Mouse (Mus musculus) cortical plate, adult 2 months (tissue): ENCODE data around the gene Pdgfb.

Experiments used
- CTCF ChIP-seq: fragments of 200-500 bp; IDR thresholded peaks from 2 replicates; pipeline ENCODE4 v1.5.1; 2011; ENCODE audit warnings: mild to moderate bottlenecking, control low read depth, low read length; ENCODE audit not compliant: insufficient read depth; ENCODE audit errors: extremely low read depth
- POLR2A ChIP-seq: fragments of 200-500 bp; IDR thresholded peaks from 2 replicates; pipeline ENCODE4 v1.6.1; 2011; ENCODE audit warnings: mild to moderate bottlenecking, low read length, control low read depth; ENCODE audit not compliant: insufficient read depth; ENCODE audit errors: extremely low read depth

DNA sequence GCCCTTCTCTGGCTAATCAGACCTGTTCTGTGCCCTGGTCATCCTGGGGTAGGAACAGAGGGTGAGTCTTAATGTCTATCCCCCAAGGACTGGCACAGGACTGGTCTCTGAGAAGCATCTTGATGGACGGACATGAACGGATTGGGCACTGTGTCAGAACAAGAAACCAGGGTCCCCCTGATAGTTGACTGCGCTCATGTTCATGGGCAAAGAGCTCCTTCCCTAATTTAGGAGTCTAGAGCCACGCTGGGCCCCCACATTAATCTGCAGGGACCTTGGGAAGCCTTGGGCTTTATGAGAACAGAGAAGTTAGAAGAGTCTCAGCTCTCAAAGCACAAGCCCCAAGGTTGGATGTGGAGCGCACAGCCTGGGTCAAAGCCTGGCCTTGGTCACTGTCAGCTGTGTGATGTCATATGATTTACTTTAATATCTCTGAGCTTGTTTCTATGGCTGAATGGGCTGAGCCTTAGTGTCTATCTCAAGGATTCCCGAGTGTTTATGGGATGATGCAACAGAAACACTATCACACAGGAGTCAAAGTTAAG, 20.6 kb upstream of the Pdgfb start:
- TF ChIP-seq CTCF (no peak), POLR2A (no peak)
